8 mouse cellular contexts compared by ENCODE assay signal in genomic region chr9:32940919-32941767, GRCm38 (mm10).
DNase-seq lines count a peak whose midpoint lies in the region; ATAC-seq lines count a peak whose summit lies in the region.

No protein-coding gene starts in this region.

- peak; percentile 83 for DNase-seq in CD4-positive helper T cell, adult 2 months (ENCODE audit: low read depth, low spot score)
- peak; percentile 19 for DNase-seq in brain, adult 2 months (ENCODE audit: low read depth, low spot score)
- DNase-seq in mesoderm, embryonic 11.5 days (ENCODE audit: low read depth, low spot score) = peak; percentile 50
- DNase-seq in right cerebral cortex, postnatal 14 days = no peak
- DNase-seq in frontal cortex, postnatal 36 days (ENCODE audit: low spot score in 2 of 2) = no peak
- no peak for DNase-seq in ovary, adult 18-20 months (ENCODE audit: low spot score)
- no peak for DNase-seq in cerebellum, postnatal 14 days

- H3K9ac ChIP-seq in hindbrain, embryonic 13.5 days = peak overlapping the region; percentile 13; the same call in 1 of the 2 replicates

- peak overlapping the region; percentile 50; the same call in 1 of the 2 replicates for H3K4me3 ChIP-seq in hindbrain, embryonic 13.5 days

- no peaks in the 10 kb centered on the region for H3K9me3 ChIP-seq in hindbrain, embryonic 13.5 days

- peaks cover 41% of the 10 kb centered on the region for H3K27me3 ChIP-seq in hindbrain, embryonic 13.5 days

- peak; percentile 50; the same call in 1 of the 2 replicates for ATAC-seq in hindbrain, embryonic 13.5 days (ENCODE audit: low FRiP score)

- peaks cover 16% of the 10 kb centered on the region; the same call in 1 of the 2 replicates for H3K4me1 ChIP-seq in hindbrain, embryonic 13.5 days (replicated peaks)

- peak overlapping the region; percentile 58 for H3K4me2 ChIP-seq in hindbrain, embryonic 13.5 days

- 33% methylated on average over 12 of the region's 12 CpGs for WGBS in hindbrain, embryonic 13.5 days

- H3K27ac ChIP-seq in hindbrain, embryonic 13.5 days = no peak overlapping the region

- no peaks in the 10 kb centered on the region for H3K36me3 ChIP-seq in hindbrain, embryonic 13.5 days

Comparison
In these comparisons a context has a peak if more than half of its experiments do, and no peak if none do; other contexts are left out.
1. DNase-seq: peak in CD4-positive helper T cell, adult 2 months (single experiment), brain, adult 2 months (single experiment) and mesoderm, embryonic 11.5 days (single experiment); none in right cerebral cortex, postnatal 14 days (single experiment), frontal cortex, postnatal 36 days (0 of 2), ovary, adult 18-20 months (single experiment) and cerebellum, postnatal 14 days (0 of 2).